Mouse (Mus musculus): ENCODE measurements around the gene Acrbp.
"Not testable (repeated sequence)": the region's sequence is repeated elsewhere in the genome, so short reads cannot be mapped to it uniquely, and the experiment has no call there.

The Acrbp gene

DNA sequence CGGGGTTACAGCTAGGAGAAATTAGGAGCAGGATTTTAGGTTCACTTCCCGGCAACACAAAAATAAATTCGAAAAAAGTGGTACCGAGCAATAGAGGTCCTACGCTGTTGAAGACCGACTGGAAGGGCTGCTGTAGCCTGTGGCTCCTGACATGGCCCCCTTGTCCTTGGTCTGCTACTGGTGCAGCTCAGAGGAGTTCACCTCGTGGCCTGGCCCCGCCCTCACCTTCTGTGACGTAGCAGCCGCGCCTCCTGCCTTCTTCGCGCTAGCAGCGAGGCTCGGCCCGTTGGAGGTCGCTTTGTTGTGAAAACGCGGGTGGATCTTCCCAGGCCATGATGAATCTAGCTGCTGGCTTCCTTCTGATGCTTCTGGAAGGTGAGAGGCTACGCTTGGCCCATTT is at the start of gene Acrbp:
Gene Acrbp, plus strand, starts transcription at position 12 of the 400 bp plus-strand sequence.
- no peak for DNase-seq

DNA sequence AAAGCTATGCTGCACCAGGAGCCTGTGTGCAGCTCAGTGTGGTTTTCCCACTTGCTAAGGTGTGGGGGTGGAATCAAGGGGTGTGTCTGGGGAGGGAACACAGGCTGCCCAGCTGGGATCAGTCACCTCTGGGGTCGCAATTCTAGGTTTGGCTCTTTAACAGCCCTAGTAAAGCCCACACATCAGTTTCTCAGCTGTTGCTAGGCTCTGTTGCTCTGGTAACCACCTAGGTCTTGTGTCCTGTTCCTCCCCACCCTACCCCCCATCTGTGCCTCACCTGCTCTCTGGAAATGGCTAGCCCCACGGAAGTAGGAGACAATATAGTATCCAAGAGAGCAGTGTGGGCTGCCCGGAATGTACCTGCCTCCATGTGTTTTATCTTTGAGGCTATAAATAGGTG is 45.8 kb upstream of the Acrbp start:
- DNase-seq = no peak

DNA sequence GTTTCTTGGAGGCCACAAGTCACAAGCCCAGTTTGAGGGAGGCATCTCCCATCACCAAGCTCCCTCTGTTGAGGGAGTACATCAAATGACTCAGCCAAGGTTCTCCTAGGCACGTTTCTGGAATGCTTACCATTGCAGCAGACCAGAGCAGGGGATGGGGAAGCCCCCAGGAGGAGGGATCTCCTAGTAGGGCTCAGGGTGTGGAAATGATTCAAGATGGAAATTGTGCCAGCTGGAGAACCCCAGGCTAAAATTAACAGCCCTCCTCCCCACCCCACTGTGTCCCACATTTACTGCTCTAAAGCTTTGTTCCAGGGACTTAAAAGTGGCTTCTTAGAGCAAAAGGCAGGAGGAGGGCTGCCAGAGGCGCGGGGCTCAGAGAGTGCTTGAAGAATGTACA is 44.4 kb upstream of the Acrbp start:
- DNase-seq = no peak

DNA sequence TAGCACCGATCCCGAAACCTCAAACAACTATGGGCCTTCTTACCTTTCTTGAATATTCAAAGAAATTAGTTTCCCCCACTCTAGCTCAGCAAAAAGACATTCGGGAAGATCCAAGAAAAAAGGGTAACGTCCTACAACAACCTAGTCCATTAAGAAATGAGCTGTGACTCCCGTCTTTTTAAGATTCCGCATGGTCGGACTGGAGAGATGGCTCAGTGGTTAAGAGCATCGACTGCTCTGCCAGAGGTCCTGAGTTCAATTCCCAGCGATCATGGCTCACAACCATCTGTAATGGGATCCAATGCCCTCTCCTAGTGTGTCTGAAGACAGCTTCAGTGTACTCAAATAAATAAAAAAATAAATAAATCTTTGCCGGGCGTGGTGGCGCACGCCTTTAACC is 41.4 kb upstream of the Acrbp start:
- DNase-seq = no peak

DNA sequence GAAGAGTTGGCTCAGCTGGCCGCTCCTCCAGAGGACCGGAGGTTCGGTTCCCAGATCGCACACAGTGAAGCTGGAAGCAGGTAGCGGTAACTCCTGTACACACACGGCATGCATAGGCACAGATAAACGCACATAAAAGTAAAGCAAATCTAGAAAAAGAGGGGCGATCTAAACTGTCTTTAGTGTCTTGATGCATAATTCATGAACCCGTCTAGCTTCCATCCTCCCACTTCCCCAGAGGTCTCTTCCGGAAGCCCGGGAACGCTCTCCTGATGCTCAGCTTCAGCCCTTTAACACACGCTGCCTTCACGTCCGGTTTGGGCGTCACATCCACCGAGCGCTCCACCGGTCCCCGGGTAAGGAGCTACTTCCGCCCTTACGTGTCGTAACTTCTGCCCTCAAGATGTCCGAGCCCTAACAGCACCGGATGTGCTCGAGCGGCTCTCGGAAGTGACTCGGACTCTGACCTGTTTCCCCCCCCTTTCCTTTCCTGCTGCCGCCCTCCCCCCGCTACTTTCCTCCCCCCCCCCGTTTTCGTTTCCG is 40.8 kb upstream of the Acrbp start:
- DNase-seq = peak; percentile 96 to 98

DNA sequence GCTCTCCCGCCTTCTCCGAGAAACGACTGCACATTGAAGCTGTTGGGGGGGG is 40.5 kb upstream of the Acrbp start, which contains the start of gene Zfp384:
Gene Zfp384, plus strand, starts transcription at position 17 of the 52 bp plus-strand sequence.
- no peak for DNase-seq

DNA sequence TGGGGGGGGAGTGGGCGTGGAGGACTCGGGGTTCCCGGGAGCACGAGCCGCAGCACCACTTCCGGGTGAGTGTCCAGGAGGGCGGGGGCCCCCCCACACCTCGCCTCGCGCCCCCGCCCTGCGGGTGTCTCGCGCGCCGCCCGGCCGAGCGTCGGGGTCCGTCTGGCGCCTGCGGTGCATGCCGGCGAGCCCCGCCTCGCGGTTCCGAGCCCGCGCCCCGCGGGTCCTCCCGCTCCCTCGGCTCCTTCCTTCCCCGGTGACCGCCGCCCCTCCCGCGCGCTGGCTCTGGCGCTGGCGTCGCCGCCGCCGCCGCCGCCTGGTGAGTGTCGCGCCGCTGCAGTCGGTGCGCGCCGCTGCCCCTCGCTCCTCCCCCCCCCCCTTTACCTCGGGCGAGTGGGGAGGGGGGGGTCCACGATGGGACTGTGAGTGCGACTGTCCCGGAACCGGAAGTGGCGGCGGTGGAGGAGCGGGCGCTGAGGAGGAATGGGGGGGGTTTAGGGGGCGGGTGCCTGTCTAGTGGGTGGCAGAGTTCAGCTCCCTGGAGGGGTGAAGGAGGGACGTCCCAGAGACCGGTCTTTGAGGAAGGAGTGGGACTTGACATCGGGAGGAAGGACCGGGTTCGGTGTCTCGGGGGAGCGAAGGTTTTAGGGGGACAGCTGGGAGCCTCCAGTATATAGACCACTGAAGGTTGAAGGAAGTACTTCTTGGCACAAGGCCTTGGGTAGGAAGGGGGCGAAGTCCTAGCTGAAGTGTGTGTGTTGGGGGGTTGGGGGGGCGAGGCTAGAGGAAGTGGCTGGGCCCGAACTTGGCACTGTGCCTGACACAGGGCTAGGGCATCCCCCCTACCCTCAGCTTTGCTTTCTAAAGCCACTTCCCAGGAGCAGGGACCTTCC is 40.1 kb upstream of the Acrbp start:
- peak; percentile 82 to 85 for DNase-seq

DNA sequence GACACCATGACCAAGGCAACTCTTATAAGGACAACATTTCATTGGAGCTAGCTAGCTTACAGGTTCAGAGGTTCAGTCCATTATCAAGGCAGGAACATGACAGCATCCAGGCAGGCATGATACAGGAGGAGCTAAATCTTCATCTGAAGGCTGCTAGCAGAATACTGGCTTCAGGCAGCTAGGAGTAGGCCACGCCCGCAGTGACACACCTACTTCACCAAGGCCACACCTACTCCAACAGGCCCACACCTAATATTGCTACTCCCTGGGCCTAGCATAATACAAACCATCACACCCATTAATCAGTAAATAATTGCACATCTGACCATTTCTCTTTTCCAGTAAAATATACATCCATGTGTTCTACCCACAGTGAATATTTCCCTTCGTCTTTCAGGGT is 31.8 kb upstream of the Acrbp start:
- DNase-seq = no peak

DNA sequence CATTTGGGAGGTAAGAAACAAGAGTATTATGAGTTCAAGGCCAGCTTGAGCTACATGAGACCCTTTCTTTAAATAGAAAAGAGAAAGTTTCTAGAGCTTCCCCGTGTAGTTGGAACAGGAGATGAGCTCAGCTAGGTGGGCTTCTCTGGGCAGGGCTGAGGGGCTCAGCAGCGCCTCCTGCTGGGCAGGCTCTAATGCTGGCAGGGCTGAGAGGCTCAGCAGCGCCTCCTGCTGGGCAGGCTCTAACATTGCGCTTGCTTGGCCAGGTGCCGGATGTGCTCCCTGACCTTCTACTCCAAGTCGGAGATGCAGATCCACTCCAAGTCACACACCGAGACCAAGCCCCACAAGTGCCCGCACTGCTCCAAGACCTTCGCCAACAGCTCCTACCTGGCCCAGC is 19.0 kb upstream of the Acrbp start:
- DNase-seq = peak; percentile 59 to 85

DNA sequence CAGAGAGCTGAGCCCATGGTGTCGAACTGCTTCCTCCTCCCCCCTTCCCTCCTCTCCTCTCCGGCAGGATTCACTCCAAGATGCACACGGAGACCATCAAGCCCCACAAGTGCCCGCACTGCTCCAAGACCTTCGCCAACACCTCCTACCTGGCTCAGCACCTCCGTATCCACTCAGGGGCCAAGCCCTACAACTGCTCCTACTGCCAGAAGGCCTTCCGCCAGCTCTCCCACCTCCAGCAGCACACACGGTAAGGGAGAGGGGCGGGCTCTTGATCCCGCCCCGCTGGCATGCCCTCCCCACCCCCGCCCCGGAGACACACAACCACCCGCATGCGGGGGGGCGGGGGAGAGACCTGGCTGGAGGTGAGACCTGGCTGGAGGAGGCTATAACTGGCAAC is 17.9 kb upstream of the Acrbp start:
- DNase-seq = no peak

DNA sequence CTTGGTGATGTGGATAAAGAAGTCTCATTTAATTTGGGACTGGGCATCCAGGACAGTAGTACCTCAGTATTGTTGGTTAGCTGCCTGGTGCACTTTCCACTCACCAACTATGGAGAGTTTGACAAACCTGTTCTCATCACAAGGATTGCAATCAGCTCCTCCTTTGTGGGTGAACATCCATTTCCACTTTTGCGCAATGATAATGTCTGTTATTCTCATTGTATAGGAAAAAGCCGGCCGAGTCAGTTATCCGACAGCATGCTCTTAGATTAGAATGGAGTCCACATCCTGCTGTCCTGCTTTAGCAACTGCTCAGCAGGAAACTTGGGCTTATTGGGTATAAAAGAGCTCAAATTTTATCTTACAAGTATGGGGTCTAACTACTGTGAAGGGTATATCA is 10.8 kb upstream of the Acrbp start:
- no peak for DNase-seq

DNA sequence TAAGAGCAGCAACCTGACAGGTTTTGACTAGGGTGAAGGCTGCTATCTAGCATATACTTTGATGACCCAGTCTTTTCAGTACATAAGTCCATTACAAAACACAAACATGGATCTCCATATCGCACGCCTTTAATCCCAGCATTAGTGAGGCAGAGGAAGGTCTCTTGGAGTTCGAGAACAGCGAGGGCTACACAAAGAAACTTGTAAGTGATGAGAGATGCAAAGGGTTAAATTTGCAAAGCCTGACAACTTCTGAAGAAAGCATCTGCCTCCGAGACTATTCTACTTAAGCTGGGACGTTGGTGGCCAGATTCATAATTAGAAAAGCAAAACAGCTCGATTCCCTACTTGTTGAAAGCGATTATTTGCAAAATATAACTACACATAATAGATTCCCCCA is 10.4 kb upstream of the Acrbp start:
- no peak for DNase-seq

DNA sequence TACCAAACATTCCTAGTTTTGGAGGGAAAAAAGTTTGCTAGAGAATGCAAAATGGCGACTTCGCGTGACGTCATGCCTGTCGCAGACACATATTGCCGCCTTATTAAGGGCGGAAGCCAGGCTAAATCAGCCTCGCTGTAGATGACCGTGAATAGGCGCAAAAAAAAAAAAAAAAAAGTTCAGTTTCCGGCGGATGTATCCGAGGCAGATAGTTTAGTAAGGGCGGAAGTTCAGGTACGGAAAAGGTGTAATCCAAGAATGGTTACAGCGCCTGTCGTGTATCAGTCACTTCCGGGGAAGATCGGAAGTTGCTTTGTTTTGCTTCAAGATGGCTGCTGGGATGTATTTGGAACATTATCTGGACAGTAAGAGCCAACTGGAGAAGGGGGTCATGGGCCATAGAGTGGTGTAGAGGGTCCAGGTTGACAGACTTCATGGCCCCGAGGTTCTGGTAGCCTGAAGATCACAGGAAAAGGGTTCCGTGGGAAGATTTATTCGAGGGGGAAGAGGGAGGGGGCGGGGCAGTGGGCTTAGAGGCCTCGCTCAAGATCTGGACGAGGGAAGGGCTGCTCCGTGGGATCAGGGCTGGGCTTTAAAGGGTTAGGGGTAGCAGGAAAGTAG is 9.8 kb upstream of the Acrbp start, which contains the start of gene Ing4:
Gene Ing4, plus strand, starts transcription at position 228 of the 621 bp plus-strand sequence.
- DNase-seq = peak; percentile 90 to 95

DNA sequence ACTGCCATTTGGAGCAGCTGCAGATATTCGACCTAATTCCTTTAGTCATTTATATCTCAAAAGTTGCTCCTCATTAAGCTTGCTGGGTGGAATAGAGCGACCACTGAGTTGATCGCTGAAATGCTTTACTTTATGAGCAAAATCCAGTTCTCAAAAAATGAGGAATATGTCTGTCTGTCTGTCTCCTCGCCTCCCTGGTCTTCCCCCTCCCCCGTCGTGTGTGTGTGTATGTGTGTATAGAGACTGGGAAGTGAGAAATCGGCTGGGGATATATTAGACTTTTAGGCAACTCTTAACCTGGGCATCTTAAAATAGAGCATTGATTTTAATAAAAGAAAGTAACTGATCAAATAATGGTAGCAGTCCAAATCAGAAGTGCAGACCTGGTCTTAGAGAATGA is 9.3 kb upstream of the Acrbp start:
- DNase-seq = no peak

DNA sequence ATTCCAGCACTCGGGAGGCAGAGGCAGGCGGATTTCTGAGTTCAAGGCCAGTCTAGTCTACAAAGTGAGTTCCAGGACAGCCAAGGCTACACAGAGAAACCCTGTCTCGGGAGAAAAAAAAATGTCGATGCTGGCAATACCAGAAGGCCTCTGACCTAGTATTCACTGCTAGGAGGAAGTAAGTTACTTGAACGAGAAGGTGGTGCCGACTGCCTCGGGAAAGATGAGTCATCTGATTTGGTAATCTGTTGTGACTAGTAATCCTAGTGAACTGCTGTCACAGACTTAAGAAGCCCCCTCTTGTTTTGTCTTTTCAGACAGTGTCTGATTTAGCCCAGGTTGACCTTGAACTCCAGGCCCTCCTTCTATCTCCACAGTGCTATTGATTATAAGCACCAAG is 8.4 kb upstream of the Acrbp start:
- DNase-seq = no peak

DNA sequence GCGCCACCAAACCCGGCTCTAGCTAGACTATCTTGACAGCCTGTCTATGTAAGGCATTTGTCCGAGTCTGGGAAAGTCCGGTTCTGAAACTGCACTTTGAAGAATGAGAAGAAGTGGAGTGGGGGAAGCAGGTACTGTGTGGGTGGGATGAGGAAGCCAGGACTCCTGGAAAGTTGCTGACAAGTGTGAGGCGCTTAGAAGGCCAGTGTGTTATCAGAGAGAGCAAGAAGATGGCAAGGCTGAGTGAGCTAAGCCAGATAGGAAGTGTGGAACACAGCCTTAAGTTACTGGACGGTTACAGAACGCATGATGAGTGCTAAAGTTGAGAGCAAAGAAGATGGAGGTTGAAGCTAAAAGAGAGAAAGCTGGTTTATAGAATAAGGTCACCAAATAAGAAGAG is 7.4 kb upstream of the Acrbp start:
- no peak for DNase-seq

DNA sequence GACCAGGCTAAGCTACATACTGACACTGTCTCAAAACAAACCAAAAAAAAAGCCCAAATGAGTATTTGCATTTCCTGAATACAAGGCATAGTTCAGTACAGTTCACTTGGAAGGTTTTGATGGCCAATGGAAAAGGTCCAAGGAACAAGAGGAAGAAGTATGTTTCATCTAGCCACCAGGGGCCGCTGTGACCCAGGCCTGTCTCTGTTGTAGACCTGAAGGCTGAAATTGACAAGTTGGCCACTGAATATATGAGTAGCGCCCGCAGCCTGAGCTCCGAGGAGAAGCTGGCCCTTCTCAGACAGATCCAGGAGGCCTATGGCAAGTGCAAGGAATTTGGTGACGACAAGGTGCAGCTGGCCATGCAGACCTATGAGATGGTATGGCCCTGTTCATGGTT is 2.8 kb upstream of the Acrbp start:
- peak; percentile 93 to 98 for DNase-seq

DNA sequence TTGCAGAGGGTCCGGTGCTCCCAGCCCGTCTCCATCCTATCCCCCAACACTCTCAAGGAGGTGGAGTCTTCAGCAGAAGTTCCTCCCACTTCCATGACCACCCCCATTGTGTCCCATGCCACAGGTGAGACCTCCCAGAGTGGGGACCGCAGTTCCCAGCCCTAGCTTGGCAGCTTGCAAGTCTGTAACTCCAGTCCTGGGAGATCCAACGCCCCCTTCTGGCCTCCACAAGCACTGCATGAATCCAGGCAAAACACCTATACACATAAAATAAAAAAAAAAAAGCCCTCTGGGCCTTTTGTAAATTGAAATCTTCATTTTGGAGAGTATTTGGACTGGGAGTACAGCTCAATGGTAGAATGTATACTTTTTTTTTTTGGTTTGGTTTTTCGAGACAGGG is 1.7 kb downstream of the Acrbp start:
- peak in 1 of 2 experiments; percentile 48 for DNase-seq

DNA sequence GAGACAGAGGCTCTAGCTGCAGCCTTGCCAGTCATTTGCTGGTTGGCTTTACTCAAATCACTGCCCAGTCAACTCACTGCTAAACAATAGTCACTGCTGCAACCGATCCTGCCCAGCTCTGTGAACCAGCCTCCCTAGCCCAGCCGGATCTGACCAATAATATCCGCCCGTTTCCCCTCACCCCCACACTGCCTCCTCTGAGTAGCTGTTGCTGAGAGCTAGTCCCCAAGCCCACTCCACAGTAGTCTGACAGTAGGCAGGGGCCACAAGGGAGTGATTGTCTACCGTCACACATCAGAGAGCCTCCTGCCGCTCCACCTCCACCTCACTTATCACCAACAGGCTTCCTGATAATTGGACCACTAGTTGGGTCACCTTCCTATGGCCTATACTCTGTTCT is 12.0 kb downstream of the Acrbp start:
- no peak for DNase-seq

DNA sequence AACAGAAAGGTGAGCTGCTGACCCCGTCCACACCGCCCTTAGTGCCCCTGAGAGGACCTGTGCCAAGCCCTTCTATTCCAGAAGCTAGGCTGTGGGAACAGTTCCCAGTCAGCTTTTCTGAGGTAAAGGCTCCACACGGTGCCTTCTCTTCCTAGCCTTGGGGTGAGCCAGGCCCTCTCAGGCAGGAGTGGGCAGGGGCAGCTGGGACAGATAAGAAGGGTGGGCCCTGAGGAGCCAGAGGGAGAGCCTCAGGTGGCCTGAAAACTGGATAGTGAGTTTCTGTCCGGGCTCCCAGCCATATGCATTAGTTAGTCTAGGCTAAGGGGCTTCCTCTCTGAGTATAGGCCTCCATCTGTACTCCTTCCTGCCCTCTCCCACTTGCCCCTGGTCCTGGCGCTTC is 13.0 kb downstream of the Acrbp start:
- DNase-seq = peak in 1 of 2 experiments; percentile 44

DNA sequence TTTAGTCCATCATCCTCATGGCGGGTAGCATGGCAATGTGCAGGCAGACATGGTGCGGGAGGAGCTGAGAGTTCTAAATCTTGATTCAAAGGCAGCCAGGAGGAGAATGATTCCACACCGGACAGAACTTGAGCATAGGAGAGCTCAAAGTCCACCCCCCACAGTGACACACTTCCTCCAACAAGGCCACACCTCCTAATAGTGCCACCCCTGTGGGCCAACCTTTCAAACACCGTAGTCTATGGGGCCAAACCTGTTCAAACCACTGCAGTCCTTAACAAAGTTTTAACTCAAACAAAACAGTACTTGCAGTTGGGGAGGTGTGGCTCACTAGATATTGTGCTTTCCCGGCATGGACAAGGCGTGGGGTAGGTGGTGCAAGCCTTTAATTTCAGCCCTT is 14.4 kb downstream of the Acrbp start:
- no peak for DNase-seq

DNA sequence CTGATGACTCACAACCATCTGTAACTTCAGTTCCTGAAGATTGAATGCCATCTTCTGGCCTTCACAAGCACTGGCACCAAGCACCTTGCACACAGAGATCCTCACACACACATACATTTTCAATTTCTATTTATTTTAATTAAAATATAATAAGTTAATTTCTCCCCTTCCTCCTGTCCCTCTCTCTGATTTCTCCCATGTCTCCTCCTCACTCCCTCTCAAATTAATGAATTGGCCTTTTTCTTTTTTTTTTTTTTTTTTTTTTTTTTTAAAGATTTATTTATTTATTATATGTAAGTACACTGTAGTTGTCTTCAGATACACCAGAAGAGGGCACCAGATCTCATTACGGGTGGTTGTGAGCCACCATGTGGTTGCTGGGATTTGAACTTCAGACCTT is 15.7 kb downstream of the Acrbp start:
- DNase-seq = not testable (repeated sequence)

DNA sequence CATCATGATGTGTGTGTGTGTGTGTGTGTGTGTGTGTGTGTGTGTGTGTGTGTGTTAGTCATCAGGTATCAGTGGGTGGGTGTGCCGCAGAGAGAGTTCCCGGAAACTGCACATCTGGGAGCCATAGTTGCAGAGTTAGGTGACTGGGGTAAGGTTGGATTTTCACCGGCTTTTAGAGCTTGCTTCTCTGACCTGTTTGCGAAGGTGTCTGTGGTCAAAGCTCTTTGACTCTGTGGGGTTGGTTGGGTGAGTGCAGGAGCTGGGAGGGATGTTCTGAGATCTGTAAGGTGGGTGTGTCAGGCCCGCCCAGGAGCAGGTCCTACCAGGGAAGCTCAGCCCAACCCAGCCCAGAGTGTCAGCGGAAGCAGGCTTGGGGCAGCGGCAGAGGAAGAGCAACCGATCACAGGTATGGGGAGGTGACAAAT is 18.1 kb downstream of the Acrbp start, which contains the start of gene Lpar5:
Gene Lpar5, plus strand, starts transcription at position 350 of the 425 bp plus-strand sequence.
- no peak for DNase-seq

DNA sequence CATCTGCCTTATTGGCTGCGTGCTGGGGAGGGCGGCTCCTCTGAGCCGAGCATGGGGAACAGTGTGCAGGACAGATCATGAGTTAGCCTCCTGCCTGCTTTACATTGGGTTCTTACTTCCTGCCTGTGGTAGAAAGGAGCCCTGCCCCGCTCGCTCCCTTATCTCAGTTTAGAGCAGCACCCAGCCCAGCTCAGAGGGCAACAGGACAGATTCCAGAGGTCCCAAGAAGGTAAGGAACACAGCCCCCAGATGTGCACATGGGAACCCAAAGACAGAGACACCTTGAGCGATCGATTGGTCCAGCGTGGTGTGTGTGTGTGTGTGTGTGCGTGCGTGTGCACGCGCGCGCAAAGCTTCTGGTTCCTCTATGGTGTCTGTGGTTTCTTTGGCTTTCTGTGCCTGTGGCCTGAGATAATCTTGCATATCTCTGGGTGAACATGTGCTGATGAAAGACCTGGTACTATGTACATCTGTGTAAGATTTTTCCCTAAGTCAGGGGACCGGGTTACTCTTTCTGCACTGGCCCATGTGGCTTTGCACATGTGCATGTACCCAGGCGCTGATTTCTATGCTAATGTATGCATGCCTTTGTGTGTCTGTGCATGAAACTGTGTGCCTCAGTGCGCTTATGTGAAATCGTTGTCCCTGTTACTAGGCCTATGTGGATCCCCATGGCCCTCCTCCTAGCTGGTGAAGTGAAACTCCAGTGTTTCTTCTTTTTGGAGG is 21.8 kb downstream of the Acrbp start:
- peak in 1 of 2 experiments; percentile 50 for DNase-seq
